Mouse (Mus musculus) midbrain, embryonic 13.5 days (tissue): ENCODE data around the gene Itga9. TPM values are rescaled to one million over a fixed set of nuclear protein-coding genes. Genes with fewer than 3 reads are reported as not detected.

Experiments used
- ATAC-seq: fragments of 200-750 bp; cut with Nextera tagmentation; 2 replicates; pipeline ENCODE4 v1.8.0; 2017; ENCODE audit warnings: mild to moderate bottlenecking, moderate TSS enrichment, moderate library complexity
- H3K27ac ChIP-seq: fragments of 300-500 bp; sonication (generic); 2 replicates; pipeline ENCODE4 v1.5.1; 2015; ENCODE audit warnings: inconsistent platforms, mild to moderate bottlenecking, moderate library complexity
- H3K27me3 ChIP-seq: fragments of 300-500 bp; sonication (generic); 2 replicates; pipeline ENCODE4 v1.6.1; 2015; ENCODE audit warnings: mild to moderate bottlenecking, inconsistent platforms
- H3K36me3 ChIP-seq: fragments of 300-500 bp; sonication (generic); 2 replicates; pipeline ENCODE4 v1.6.1; 2015; ENCODE audit warnings: mild to moderate bottlenecking, inconsistent platforms
- H3K4me1 ChIP-seq: fragments of 300-500 bp; sonication (generic); replicated peaks from 2 replicates; pipeline ENCODE4 v1.6.1; 2015; ENCODE audit warnings: inconsistent platforms
- H3K4me2 ChIP-seq: fragments of 300-500 bp; sonication (generic); replicated peaks from 2 replicates; pipeline ENCODE4 v1.6.1; 2015; ENCODE audit warnings: moderate library complexity, mild to moderate bottlenecking, inconsistent platforms
- H3K4me3 ChIP-seq: fragments of 300-500 bp; sonication (generic); replicated peaks from 2 replicates; pipeline ENCODE4 v1.5.1; 2015; ENCODE audit warnings: mild to moderate bottlenecking, inconsistent platforms
- H3K9ac ChIP-seq: fragments of 300-500 bp; sonication (generic); replicated peaks from 2 replicates; pipeline ENCODE4 v1.6.1; 2015; ENCODE audit warnings: mild to moderate bottlenecking, inconsistent platforms
- H3K9me3 ChIP-seq: fragments of 300-500 bp; sonication (generic); 2 replicates; pipeline ENCODE4 v1.6.1; 2016; ENCODE audit warnings: mild to moderate bottlenecking, inconsistent platforms
- WGBS: fragments of 180-500 bp; shearing (Covaris S2); methylation state at CpG from one replicate; pipeline ENCODE4 v1.1.7; 2015; 5-methylcytosine and 5-hydroxymethylcytosine counted together
- polyA plus RNA-seq: library from polyadenylated mRNA; unstranded; fragments of >200 nt; fragmentation: Nextera tagmentation; extraction: Ambion mirVana; gene quantifications from 2 replicates; pipeline ENCODE4 v1.2.1, GENCODE M21; 2015

Itga9 gene
- polyA plus RNA-seq, 1 experiment from 2014 or later = 1.4 TPM

GRCm38 (mm10) chr9:118678759-118679158, 72.3 kb downstream of the Itga9 start:
- H3K27me3 ChIP-seq = no peaks in the 10 kb centered on the region
- no peak for ATAC-seq
- no peaks in the 10 kb centered on the region for H3K36me3 ChIP-seq
- no peak overlapping the region for H3K4me3 ChIP-seq
- H3K4me2 ChIP-seq = no peak overlapping the region
- no peak overlapping the region for H3K9ac ChIP-seq
- no peak overlapping the region for H3K27ac ChIP-seq
- H3K4me1 ChIP-seq = peaks cover 3% of the 10 kb centered on the region; the same call in 1 of the 2 replicates
- H3K9me3 ChIP-seq = no peaks in the 10 kb centered on the region
- WGBS = 74% methylated on average over 10 of the region's 10 CpGs

GRCm38 (mm10) chr9:118681506-118681905, 75.0 kb downstream of the Itga9 start:
- ATAC-seq = no peak
- 91% methylated on average over 6 of the region's 6 CpGs for WGBS
- Histone ChIP-seq H3K27me3 (no peaks in the 10 kb centered on the region), H3K4me3 (no peak overlapping the region), H3K9me3 (no peaks in the 10 kb centered on the region), H3K36me3 (no peaks in the 10 kb centered on the region), H3K4me2 (no peak overlapping the region), H3K9ac (no peak overlapping the region), H3K4me1 (peaks cover 3% of the 10 kb centered on the region; the same call in 1 of the 2 replicates), H3K27ac (no peak overlapping the region)

GRCm38 (mm10) chr9:118682154-118682553, 75.7 kb downstream of the Itga9 start:
- Histone ChIP-seq H3K9me3 (no peaks in the 10 kb centered on the region), H3K4me3 (no peak overlapping the region), H3K27ac (no peak overlapping the region), H3K4me2 (no peak overlapping the region), H3K27me3 (no peaks in the 10 kb centered on the region), H3K9ac (no peak overlapping the region), H3K4me1 (no peaks in the 10 kb centered on the region; the same call in 1 of the 2 replicates), H3K36me3 (no peaks in the 10 kb centered on the region)
- no peak for ATAC-seq
- WGBS = 89% methylated on average over 8 of the region's 8 CpGs

- Histone ChIP-seq H3K4me1 (no peaks in the 10 kb centered on the region), H3K4me3 (no peak overlapping the region), H3K9me3 (no peaks in the 10 kb centered on the region), H3K27ac (no peak overlapping the region), H3K36me3 (no peaks in the 10 kb centered on the region), H3K4me2 (no peak overlapping the region), H3K9ac (no peak overlapping the region), H3K27me3 (no peaks in the 10 kb centered on the region)
- 93% methylated on average over 7 of the region's 7 CpGs for WGBS
- no peak for ATAC-seq
Measured at GRCm38 (mm10) chr9:118683507-118683906, 77.0 kb downstream of the Itga9 start.

- Histone ChIP-seq H3K36me3 (no peaks in the 10 kb centered on the region), H3K4me2 (no peak overlapping the region), H3K4me1 (no peaks in the 10 kb centered on the region), H3K9ac (no peak overlapping the region), H3K27me3 (no peaks in the 10 kb centered on the region), H3K9me3 (no peaks in the 10 kb centered on the region), H3K27ac (no peak overlapping the region), H3K4me3 (no peak overlapping the region)
- 91% methylated on average over 9 of the region's 9 CpGs for WGBS
- ATAC-seq = no peak
Measured at GRCm38 (mm10) chr9:118684343-118684742, 77.9 kb downstream of the Itga9 start.

- H3K4me3 ChIP-seq = no peak overlapping the region
- H3K36me3 ChIP-seq = no peaks in the 10 kb centered on the region
- WGBS = 89% methylated on average over 9 of the region's 9 CpGs
- no peak overlapping the region for H3K4me2 ChIP-seq
- H3K9me3 ChIP-seq = no peaks in the 10 kb centered on the region
- H3K27ac ChIP-seq = no peak overlapping the region
- H3K27me3 ChIP-seq = no peaks in the 10 kb centered on the region
- no peak for ATAC-seq
- H3K9ac ChIP-seq = no peak overlapping the region
- H3K4me1 ChIP-seq = no peaks in the 10 kb centered on the region
Measured at GRCm38 (mm10) chr9:118686166-118686961, 79.9 kb downstream of the Itga9 start.

- no peak overlapping the region for H3K4me2 ChIP-seq
- no peaks in the 10 kb centered on the region for H3K9me3 ChIP-seq
- no peak overlapping the region for H3K27ac ChIP-seq
- H3K4me1 ChIP-seq = no peaks in the 10 kb centered on the region
- no peaks in the 10 kb centered on the region for H3K36me3 ChIP-seq
- H3K9ac ChIP-seq = no peak overlapping the region
- H3K27me3 ChIP-seq = no peaks in the 10 kb centered on the region
- 69% methylated on average over 4 of the region's 4 CpGs for WGBS
- ATAC-seq = no peak
- H3K4me3 ChIP-seq = no peak overlapping the region
Measured at GRCm38 (mm10) chr9:118688248-118688647, 81.8 kb downstream of the Itga9 start.

- no peak for ATAC-seq
- Histone ChIP-seq H3K4me2 (no peak overlapping the region), H3K9ac (no peak overlapping the region), H3K27me3 (no peaks in the 10 kb centered on the region), H3K27ac (no peak overlapping the region), H3K4me3 (no peak overlapping the region), H3K4me1 (no peaks in the 10 kb centered on the region), H3K36me3 (no peaks in the 10 kb centered on the region), H3K9me3 (no peaks in the 10 kb centered on the region)
- 79% methylated on average over 14 of the region's 14 CpGs for WGBS
Measured at GRCm38 (mm10) chr9:118688921-118689451, 82.5 kb downstream of the Itga9 start.

GRCm38 (mm10) chr9:118693256-118693655, 86.8 kb downstream of the Itga9 start:
- H3K27ac ChIP-seq = no peak overlapping the region
- H3K27me3 ChIP-seq = no peaks in the 10 kb centered on the region
- 89% methylated on average over 11 of the region's 11 CpGs for WGBS
- no peaks in the 10 kb centered on the region for H3K36me3 ChIP-seq
- H3K9ac ChIP-seq = no peak overlapping the region
- no peaks in the 10 kb centered on the region for H3K4me1 ChIP-seq
- no peak overlapping the region for H3K4me2 ChIP-seq
- ATAC-seq = no peak
- no peaks in the 10 kb centered on the region for H3K9me3 ChIP-seq
- H3K4me3 ChIP-seq = no peak overlapping the region

GRCm38 (mm10) chr9:118694420-118694825, 87.9 kb downstream of the Itga9 start:
- ATAC-seq = no peak
- WGBS = 63% methylated on average over 8 of the region's 8 CpGs

GRCm38 (mm10) chr9:118698191-118698590, 91.7 kb downstream of the Itga9 start:
- Histone ChIP-seq H3K4me2 (no peak overlapping the region), H3K9me3 (no peaks in the 10 kb centered on the region), H3K4me3 (no peak overlapping the region), H3K27ac (no peak overlapping the region), H3K36me3 (no peaks in the 10 kb centered on the region), H3K4me1 (no peaks in the 10 kb centered on the region), H3K9ac (no peak overlapping the region), H3K27me3 (no peaks in the 10 kb centered on the region)
- no peak for ATAC-seq
- WGBS = 80% methylated on average over 8 of the region's 8 CpGs

More at GRCm38 (mm10) chr9:118694420-118694825, 87.9 kb downstream of the Itga9 start:
- H3K9ac ChIP-seq = no peak overlapping the region
- H3K36me3 ChIP-seq = no peaks in the 10 kb centered on the region
- H3K9me3 ChIP-seq = no peaks in the 10 kb centered on the region
- H3K4me1 ChIP-seq = no peaks in the 10 kb centered on the region
- no peaks in the 10 kb centered on the region for H3K27me3 ChIP-seq
- H3K27ac ChIP-seq = no peak overlapping the region
- H3K4me2 ChIP-seq = no peak overlapping the region
- H3K4me3 ChIP-seq = no peak overlapping the region

GRCm38 (mm10) chr9:118699716-118700115, 93.2 kb downstream of the Itga9 start:
- no peaks in the 10 kb centered on the region for H3K27me3 ChIP-seq
- H3K9ac ChIP-seq = no peak overlapping the region
- no peaks in the 10 kb centered on the region for H3K4me1 ChIP-seq
- H3K4me2 ChIP-seq = no peak overlapping the region
- H3K9me3 ChIP-seq = no peaks in the 10 kb centered on the region
- ATAC-seq = no peak
- 92% methylated on average over 4 of the region's 4 CpGs for WGBS
- no peak overlapping the region for H3K4me3 ChIP-seq
- H3K36me3 ChIP-seq = no peaks in the 10 kb centered on the region
- H3K27ac ChIP-seq = no peak overlapping the region
